Mouse (Mus musculus) embryo, embryonic 11.5 days (tissue): ENCODE results near the gene Cradd.

ENCODE experiments used
- DNase-seq: peaks from one replicate; pipeline ENCODE4 v3.0.0-alpha.2; 2012; ENCODE audit warnings: low read depth, low spot score

Cradd gene

DNA sequence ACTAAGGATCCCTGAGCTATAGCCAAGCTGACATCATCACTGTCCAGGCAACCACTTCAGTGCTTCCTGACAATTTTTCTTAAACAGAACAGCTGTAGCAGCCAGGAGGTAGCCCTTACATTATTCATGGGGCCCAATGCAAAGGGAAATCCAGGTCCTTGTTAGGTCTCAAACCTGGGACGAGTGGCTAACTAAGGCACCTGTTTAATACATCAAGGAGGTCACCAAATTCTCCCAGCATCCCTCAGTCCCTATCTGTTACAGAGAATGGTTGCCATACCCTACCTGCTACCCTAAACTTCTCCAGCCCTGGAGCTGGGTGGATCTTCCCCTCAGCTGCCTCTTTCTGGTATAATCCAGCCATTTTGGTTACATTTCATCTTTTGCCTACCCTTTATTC lies 10.9 kb upstream of the Cradd start:
- DNase-seq, result no peak

DNA sequence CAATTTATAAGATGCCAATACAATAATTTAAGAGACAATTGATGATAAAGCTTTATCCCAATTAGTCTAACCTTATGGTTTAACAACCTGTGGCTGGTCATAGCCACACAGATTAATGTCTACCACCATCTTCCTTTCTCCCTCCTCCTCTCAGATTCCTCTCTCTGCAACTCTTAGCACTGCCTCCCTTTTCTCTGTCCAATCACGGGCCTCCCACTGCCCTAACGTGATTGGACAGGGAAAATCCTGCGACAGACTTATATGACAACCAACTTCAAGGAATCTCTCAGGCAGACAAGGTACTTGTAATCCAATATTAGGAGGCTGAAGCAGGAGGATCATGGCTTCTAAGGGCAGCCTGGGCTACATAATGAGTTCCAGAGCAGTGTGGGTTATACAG lies 8.7 kb upstream of the Cradd start:
- no peak for DNase-seq

DNA sequence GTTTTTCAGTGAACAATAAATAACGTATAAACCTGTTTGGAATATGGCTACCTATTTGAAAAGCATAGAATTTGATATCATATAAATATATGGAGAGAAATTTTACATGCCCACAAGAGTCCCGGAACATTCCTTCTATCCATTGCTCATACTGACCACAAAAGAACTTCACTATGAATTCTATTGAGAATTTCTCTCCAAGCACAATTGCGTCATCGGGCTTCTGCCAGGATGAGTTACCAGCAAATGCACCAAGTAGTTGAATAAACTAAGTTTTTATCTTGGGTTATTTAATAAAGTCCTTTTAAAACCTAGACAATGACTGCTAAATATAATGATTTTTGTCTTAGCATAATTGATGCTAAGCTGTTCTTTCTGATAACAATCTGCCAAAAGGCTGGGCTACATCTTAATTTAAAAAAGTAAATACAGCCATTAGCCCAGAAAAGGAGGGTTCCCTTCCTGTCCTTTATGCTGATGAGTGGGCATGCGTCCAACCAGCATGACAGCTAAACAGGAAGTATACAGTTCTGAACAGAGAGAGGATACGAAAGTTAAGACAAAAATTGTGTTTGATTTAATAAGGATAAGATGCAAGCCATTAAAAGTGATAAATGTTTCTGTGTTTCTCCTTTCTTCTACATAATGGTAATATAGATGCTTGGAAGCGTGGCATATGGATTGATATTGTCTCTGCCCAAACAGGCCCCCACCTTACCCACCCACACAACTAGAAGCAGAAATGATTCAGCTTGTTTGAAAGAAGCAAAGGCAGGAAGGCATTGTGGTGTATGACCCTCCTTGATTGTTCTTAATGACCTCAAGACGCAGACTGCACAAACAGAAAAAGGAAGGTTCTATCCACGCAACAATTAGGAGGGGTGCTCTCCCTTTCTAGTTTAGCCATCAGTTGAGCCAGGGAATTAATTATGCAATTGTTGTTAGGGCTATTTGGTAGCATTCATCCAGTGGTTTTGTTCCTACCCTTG lies 6.7 kb upstream of the Cradd start:
- DNase-seq, result no peak

GRCm38 (mm10) chr10:95329884-95330283 lies 6.0 kb upstream of the Cradd start:
- DNase-seq, result no peak

- no peak for DNase-seq
Measured at GRCm38 (mm10) chr10:95324278-95324631, 322 bp upstream of the Cradd start.

DNA sequence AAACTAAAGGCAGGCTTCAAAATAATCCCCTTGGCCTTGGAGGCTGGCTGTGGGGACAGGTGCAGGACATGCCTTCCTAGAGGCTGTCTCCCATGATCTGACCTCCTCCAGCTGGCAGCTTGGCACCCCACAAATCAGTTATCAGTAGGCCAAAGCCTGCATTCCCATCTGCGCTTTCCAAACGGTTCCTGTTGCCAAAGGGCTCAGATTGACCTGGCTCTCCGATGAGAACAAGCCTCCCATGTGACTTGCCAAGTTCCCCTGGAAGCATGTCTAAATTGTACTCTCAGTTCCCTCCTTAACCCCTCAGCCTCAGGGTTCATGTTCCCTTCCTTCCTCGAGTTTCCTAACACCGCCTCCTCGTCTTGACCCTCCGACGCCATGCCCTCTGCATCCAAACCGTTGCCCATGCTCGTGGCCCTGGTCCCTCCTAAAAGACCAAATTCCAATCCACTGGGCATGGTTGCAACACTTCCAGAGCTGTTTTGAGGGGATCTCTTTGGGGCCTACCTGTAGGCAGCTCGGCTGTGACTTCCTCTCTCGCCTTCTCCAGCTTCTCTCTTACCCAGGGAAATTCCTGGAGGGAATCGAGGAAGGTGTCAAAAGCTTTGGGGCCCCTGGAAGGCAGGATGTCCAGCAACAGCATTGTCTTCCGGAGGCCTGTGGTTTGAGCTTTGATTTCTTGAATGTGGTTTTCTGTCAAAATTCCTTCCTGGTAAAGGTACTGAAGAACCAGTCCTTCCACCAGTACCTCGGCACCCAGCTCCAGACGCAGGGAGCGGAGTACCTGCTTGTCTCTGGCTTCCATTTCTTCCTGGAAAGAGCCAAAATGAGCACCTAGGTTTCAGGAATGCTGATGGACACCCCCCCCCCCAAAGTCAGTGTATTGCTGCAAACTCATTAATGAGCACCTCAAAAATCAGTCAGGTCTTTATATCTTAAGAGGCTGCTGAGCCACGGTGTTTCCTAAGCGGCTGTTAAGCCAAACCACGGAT lies 1.6 kb downstream of the Cradd start:
- DNase-seq, result no peak

DNA sequence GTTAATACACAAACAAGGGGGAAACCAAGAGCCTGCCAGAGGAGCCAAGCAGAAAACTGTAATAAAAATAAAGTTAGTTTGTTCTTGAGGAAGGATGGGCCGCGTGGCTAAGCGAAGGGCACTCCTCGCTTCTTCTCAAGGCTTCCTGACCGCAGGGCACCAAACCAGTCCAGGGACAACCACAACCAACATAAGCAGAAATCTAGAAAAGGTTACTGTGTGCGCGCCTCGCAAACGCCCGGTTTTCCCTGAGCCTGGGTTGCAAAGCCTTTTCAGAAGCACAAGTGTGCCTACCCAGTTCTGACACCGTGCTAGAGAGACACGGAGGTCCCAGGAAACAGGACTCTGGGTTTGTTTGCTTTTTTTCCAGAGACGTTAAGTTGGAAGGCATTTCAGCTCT lies 4.9 kb downstream of the Cradd start:
- no peak for DNase-seq

DNA sequence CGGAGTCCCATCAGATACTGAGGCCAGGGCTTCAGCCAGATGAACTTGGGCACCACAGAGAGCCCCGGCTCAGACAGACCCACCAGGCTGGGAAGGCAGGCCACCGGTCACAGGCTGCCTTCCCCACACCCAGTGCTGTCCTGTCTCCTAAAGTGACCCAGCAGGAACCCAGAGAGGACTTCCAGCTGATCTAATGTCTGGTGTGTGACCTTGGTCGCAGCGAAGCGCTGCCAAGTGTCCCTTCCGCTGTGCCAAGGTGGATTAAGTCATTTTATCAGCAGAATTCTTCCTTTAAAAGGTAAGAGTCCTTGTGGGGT lies 5.6 kb downstream of the Cradd start:
- DNase-seq, result no peak

GRCm38 (mm10) chr10:95317581-95318391 lies 6.1 kb downstream of the Cradd start:
- DNase-seq, result no peak

GRCm38 (mm10) chr10:95317091-95317490 lies 6.8 kb downstream of the Cradd start:
- DNase-seq, result no peak

DNA sequence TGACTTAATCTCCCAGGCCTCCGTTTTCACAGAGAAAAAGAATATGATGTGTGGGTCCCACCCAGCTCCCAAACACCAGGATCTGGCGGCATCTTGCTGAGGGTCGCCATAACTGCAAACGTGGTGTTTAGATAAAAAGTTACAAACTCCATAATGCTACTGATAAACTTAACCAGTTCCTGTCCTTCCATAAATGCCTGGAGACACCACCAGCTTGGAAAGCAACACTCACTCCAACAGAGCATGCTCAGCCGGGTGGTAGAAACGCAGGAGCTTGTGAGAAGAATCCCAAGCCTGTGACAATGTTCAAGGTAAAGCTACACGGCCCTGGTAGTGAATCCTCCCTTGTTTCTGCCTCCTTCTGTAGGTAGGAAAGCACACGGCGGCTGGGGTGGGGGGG lies 7.3 kb downstream of the Cradd start:
- DNase-seq, result no peak

GRCm38 (mm10) chr10:95315801-95316474 lies 8.0 kb downstream of the Cradd start:
- DNase-seq, result no peak

- no peak for DNase-seq
Measured at GRCm38 (mm10) chr10:95315321-95315720, 8.6 kb downstream of the Cradd start.

DNA sequence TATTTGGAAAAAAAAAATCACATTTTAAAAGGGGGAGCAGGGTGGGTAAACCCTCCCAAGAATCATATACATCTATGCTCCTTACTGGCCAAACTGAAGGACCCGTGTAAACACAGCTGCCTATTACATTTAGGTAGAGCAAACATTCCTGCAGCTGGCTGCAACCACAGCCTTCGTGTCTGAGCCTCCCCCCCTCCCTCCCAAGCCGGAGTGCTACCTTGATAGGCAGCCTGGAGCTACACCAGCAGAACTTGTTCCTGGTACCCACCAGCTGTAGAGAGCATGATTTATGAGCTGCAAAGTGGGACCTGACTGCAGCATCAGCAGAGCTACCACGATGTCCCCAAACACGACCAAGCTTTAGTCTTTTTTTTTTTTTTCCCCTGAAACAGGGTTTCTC lies 9.9 kb downstream of the Cradd start:
- no peak for DNase-seq

- DNase-seq, result no peak
Measured at GRCm38 (mm10) chr10:95313524-95313923, 10.4 kb downstream of the Cradd start.

- no peak for DNase-seq
Measured at GRCm38 (mm10) chr10:95310688-95311441, 13.1 kb downstream of the Cradd start.

GRCm38 (mm10) chr10:95309412-95310322 lies 14.3 kb downstream of the Cradd start:
- DNase-seq, result no peak

GRCm38 (mm10) chr10:95308991-95309390 lies 14.9 kb downstream of the Cradd start:
- DNase-seq, result no peak

DNA sequence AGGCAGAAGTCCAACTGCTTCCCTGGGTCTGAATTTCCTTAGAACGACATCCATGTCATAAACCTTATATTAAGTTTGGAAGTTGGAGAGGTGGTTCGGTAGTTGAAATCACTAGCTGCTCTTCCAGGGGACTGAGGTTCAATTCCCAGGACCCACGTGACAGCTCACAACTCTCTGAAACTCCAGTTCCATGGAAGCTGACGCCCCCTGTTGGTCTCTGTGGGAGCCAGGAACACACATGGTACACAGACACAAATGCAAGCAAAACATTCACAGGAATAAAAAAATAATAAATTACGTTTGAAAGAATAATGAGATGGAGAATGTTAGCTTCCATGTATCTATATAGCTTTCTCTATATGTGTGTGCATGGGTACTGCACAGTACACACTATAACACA lies 16.0 kb downstream of the Cradd start:
- DNase-seq, result no peak
